Mouse (Mus musculus) G1E (cell line): ENCODE data around the gene Krtap13-1.

Experiments used
- CTCF ChIP-seq: IDR thresholded peaks from 2 replicates; pipeline ENCODE4 v1.5.1; 2012; ENCODE audit warnings: low read depth, low read length, inconsistent platforms, mixed read lengths
- GATA1 ChIP-seq: IDR thresholded peaks from 2 replicates; pipeline ENCODE4 v1.6.1; 2012; ENCODE audit warnings: borderline replicate concordance, low read length, inconsistent platforms, mixed read lengths
- POLR2AphosphoS5 ChIP-seq: IDR thresholded peaks from 2 replicates; pipeline ENCODE4 v1.6.1; 2012; ENCODE audit warnings: low read depth, low read length, inconsistent platforms; ENCODE audit not compliant: insufficient replicate concordance

DNA sequence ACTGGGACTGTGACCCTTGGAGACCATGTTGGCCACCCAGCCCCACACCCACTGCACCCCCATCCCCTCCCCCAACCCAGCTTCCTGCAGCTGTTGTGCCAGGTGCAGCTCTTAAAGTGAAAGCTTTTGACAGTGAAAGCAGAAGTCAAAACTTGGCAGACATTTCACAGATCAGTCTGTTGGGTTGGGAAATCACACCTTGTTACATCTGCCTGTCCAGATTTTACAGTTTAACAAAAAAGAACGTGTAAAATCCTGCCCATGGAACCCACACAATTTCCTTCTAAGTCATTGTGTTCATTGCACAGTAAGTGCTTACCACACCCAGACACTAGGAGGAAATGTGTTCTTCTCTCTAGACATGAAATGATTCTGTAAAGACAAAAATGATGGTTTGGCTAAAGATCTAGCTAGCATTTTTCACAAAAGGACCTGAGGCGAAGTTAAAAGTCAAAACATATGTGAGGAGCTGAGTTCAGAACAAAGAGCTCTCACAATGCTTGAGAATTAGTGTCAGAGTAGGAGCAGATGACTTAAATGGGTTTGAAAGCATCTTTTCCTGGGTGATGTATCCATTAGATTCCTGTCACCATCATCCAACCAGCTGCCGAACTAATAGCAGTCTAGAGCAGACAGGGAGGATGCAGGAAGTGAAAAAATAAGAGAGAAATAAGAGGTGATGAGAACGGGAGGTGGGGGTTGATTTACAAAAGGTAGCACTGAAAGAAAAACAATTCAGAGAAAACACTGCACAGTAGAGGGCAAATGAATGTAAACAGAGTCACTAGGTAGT is 27.4 kb upstream of the Krtap13-1 start:
- TF ChIP-seq POLR2AphosphoS5 (no peak), CTCF (no peak), GATA1 (no peak)
